Mouse (Mus musculus): Measurements from ENCODE around the gene Ric3. TPM values are rescaled to one million over a fixed set of nuclear protein-coding genes. Genes with fewer than 3 reads are reported as not detected.

Ric3 gene
- polyA plus RNA-seq, 1 experiment = 61.6 TPM

DNA sequence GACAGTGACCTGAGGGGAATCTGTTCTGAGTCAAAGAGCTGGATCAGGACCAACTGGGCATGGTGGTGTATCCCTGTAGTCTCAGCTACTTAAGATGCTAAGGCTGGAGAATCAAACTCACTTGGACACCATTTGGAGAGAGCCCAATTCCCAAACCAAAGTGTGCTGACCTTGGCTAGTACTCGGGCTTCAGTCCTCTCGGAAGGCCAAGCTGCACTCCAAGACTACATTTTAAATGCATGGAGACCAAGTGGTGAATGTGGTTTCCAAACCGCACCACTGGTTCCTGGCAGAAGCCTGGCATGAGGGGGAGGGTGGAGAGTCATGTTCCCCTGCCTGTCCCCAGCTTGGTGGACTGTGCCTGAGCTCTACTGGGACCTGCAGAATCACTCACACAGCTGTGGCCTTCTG is 89.2 kb downstream of the Ric3 start:
- DNase-seq = no peak
- WGBS = 32% methylated on average over 3 of the region's 3 CpGs
- TF ChIP-seq POLR2A (IDR thresholded peaks at IDR 0.05; ENCODE audit: borderline replicate concordance, insufficient read depth, low read length) (no peak), CTCF (IDR thresholded peaks at IDR 0.05; ENCODE audit: borderline replicate concordance, insufficient read depth, low read depth, low read length) (no peak)

DNA sequence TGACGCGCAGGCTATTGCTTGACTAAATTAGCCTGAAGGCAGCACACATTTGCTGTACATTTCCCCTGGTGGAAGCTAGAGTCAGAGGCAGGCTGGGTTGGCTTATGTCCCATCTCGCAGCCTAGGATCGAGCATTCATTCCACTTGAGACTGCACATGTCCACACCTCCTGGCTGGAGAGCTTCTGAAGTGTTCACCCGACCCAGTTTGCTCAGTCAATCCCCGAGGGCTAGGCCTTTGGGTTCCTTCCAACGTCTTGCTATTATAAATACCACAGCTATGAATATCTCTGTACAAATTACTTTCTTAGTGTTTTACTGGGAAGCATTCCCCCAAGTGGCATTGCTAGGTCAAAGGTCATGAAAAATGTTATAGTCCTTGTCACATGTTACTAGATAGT is 89.9 kb downstream of the Ric3 start:
- Histone ChIP-seq H3K27ac (ENCODE audit: insufficient read depth, low read length) (no peak overlapping the region), H3K4me3 (replicated peaks; ENCODE audit: insufficient read depth, low read depth, low read length) (no peak overlapping the region), H3K4me1 (ENCODE audit: control insufficient read depth, insufficient read depth, low read length) (no peaks in the 10 kb centered on the region), H3K27me3 (ENCODE audit: control insufficient read depth, insufficient read depth, low read length) (no peaks in the 10 kb centered on the region)
- peak in 1 of 2 experiments; percentile 34 for DNase-seq
- TF ChIP-seq POLR2A (IDR thresholded peaks at IDR 0.05; ENCODE audit: borderline replicate concordance, insufficient read depth, low read length) = no peak
- no peak for TF ChIP-seq CTCF (IDR thresholded peaks at IDR 0.05; ENCODE audit: borderline replicate concordance, insufficient read depth, low read depth, low read length)
- WGBS = 53% methylated on average over 7 of the region's 7 CpGs

More for the DNA sequence above, 89.2 kb downstream of the Ric3 start:
- no peaks in the 10 kb centered on the region for H3K27me3 ChIP-seq (ENCODE audit: control insufficient read depth, insufficient read depth, low read length)
- no peaks in the 10 kb centered on the region for H3K4me1 ChIP-seq (ENCODE audit: control insufficient read depth, insufficient read depth, low read length)
- H3K27ac ChIP-seq (ENCODE audit: insufficient read depth, low read length) = no peak overlapping the region
- H3K4me3 ChIP-seq (replicated peaks; ENCODE audit: insufficient read depth, low read depth, low read length) = no peak overlapping the region

DNA sequence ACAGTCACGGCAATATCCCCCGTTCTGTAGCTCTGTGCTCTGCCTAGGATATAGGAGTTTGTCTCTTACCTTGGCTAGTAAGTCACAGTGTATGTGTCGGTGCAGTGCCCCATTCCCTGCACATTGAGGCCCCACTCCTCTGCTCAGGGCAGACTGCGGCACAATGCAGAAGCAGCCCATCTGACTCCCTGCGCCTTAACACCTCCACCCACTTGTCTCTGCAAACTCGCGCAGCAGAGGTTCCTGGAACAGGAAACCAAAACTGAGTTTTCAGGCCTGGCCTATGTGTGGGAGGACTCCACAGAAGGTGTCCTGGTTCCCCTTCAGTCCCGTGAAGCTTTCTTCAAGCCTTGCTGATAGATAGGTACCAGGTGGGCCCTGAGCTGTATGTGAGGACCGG is 91.9 kb downstream of the Ric3 start:
- Histone ChIP-seq H3K4me3 (replicated peaks; ENCODE audit: insufficient read depth, low read depth, low read length) (no peak overlapping the region), H3K27me3 (ENCODE audit: control insufficient read depth, insufficient read depth, low read length) (no peaks in the 10 kb centered on the region), H3K4me1 (ENCODE audit: control insufficient read depth, insufficient read depth, low read length) (no peaks in the 10 kb centered on the region), H3K27ac (ENCODE audit: insufficient read depth, low read length) (no peak overlapping the region)
- WGBS = 95% methylated on average over 9 of the region's 9 CpGs
- TF ChIP-seq CTCF (IDR thresholded peaks at IDR 0.05; ENCODE audit: borderline replicate concordance, insufficient read depth, low read depth, low read length) = no peak
- no peak for TF ChIP-seq POLR2A (IDR thresholded peaks at IDR 0.05; ENCODE audit: borderline replicate concordance, insufficient read depth, low read length)
- no peak for DNase-seq

DNA sequence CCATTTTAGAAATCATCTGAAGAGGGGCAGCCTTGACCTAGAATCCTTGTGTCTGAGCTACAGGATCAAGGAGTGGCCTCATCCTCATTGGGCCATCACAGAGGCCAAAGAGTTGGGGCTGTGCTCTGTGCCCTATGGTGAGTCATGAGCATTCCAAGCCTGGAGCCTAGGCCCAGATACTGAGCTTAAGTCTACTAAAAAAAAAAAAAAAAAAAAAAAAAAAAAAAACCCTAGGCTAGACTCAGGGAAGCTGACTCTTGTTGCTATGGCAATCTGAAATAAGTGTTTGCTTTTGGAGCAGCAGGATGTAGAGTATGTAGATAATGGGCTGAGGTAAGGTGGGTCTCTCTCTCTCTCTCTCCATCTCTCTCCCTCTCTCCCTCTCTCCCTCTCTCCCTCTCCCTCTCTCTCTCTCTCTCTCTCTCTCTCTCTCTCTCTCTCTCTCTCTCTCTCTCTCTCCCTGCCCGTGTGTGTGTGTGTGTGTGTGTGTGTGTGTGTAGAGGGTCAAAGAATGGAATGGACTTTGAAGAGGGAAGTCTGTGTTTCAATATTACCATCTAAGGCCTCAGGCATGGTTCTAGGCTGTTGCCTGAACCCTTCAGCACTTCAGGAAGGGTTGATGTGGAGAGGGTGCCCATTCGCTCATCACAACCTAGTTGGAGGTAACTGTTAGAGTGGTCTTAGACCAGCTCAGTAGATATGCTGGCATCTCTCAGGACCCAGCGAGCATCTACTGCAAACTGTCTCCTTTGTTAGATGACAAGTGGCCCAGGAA is 97.0 kb downstream of the Ric3 start:
- no peaks in the 10 kb centered on the region for H3K4me1 ChIP-seq (ENCODE audit: control insufficient read depth, insufficient read depth, low read length)

More for the DNA sequence above, 97.0 kb downstream of the Ric3 start:
- TF ChIP-seq POLR2A (IDR thresholded peaks at IDR 0.05; ENCODE audit: borderline replicate concordance, insufficient read depth, low read length) (no peak), CTCF (IDR thresholded peaks at IDR 0.05; ENCODE audit: borderline replicate concordance, insufficient read depth, low read depth, low read length) (no peak)
- Histone ChIP-seq H3K27ac (ENCODE audit: insufficient read depth, low read length) (no peak overlapping the region), H3K27me3 (ENCODE audit: control insufficient read depth, insufficient read depth, low read length) (no peaks in the 10 kb centered on the region), H3K4me3 (replicated peaks; ENCODE audit: insufficient read depth, low read depth, low read length) (no peak overlapping the region)
- 84% methylated on average over 2 of the region's 3 CpGs for WGBS
- DNase-seq = no peak

Other genes starting within 250 kb of the Ric3 start
- not detected in 2 replicates for gene Olfr516, start 232.8 kb downstream of the Ric3 start, polyA plus RNA-seq (2012; rRNA removed)
- gene Olfr517, start 211.0 kb downstream of the Ric3 start, polyA plus RNA-seq (2012; rRNA removed) = not detected in 2 replicates
- not detected in 2 replicates for gene Olfr518, start 198.3 kb downstream of the Ric3 start, polyA plus RNA-seq (2012; rRNA removed)
- not detected in 2 replicates for gene Olfr519, start 188.9 kb downstream of the Ric3 start, polyA plus RNA-seq (2012; rRNA removed)
- 0.82 and 1.1 TPM in 2 replicates for gene Nlrp10, start 153.2 kb downstream of the Ric3 start, polyA plus RNA-seq (2012; rRNA removed)
- 92.2 and 96.9 TPM in 2 replicates for gene Eif3f, start 148.9 kb downstream of the Ric3 start, polyA plus RNA-seq (2012; rRNA removed)
- gene Tub, start 133.0 kb downstream of the Ric3 start, polyA plus RNA-seq (2012; rRNA removed) = 75.4 and 79.6 TPM in 2 replicates
- gene Lmo1, start 91.9 kb upstream of the Ric3 start, polyA plus RNA-seq (2012; rRNA removed) = 27.3 and 31.6 TPM in 2 replicates

All from cerebellum, adult 2 months (tissue).